Mouse (Mus musculus) testis, postnatal 10 days (tissue): ENCODE results near the gene Pm20d1.

Experiments
- DNase-seq: peaks from one replicate; pipeline ENCODE4 v3.0.0; 2021; ENCODE audit warnings: low spot score

The Pm20d1 gene

GRCm38 (mm10) chr1:131797202-131797909 lies at the start of gene Pm20d1:
TSS of gene Pm20d1 (plus strand) at chr1:131797381.
- peak; percentile 75 for DNase-seq

GRCm38 (mm10) chr1:131747761-131748160 lies 49.4 kb upstream of the Pm20d1 start:
- DNase-seq, result no peak

DNA sequence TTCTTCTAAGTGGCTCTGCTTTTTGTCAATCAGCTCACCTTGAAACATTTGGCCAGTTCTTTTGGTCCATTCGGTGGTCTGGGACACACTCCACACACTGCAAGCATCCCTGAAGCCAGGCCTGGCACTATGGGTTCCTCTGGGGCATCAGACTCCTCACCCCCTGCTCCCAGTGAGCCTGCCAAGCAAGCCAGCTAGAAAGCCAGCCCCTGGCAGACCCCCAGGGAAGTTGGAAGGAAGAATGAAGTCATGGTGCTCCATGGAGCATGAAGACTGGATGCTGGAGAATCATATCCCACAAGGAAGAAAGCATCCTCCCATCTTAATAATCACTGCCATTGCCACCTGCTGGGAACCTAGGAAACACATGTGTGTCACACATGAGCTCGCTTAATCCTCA lies 48.5 kb upstream of the Pm20d1 start:
- no peak for DNase-seq

DNA sequence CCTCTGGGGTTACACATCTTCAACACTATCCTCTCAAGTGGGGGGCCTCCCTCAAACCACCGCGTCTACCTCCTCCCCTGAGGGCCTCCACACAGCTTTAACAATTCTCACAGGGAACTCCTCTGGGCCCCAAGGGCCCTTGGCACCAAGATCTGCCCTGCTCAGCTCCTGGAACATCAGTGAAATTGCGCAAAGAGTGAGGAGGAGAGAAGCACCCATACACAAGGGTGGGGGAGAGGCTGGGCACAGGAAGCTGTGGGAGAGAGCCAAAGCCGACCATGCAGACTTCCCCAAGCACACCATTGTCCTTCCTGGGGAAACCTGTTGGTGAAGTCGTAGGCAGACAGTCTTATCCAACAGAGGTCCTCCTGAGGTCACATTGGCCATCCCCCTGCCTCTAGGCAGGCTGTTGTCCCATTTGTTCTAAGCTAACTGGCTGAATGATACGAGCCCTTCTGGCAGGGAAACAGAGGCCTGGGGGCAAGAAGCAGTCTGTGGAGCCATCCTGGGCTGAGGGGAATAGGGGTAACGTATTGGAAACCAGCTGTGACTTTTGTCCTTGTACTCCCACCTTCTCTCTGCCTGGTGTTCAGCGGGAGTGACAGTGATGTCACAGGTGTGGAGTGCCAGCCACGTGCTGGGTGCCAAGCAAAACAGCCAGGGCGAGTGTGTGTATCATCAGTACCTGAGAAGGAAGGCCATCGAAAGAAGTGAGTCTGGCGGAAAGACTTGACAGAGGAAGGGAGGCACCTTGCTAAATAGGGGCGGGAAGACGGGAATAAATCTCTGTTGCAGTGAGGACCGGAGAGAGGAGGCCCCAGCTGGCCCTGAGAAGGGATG lies 47.3 kb upstream of the Pm20d1 start:
- no peak for DNase-seq

GRCm38 (mm10) chr1:131751181-131751890 lies 45.8 kb upstream of the Pm20d1 start:
- no peak for DNase-seq

GRCm38 (mm10) chr1:131751891-131752311 lies 45.3 kb upstream of the Pm20d1 start:
- DNase-seq, result no peak

DNA sequence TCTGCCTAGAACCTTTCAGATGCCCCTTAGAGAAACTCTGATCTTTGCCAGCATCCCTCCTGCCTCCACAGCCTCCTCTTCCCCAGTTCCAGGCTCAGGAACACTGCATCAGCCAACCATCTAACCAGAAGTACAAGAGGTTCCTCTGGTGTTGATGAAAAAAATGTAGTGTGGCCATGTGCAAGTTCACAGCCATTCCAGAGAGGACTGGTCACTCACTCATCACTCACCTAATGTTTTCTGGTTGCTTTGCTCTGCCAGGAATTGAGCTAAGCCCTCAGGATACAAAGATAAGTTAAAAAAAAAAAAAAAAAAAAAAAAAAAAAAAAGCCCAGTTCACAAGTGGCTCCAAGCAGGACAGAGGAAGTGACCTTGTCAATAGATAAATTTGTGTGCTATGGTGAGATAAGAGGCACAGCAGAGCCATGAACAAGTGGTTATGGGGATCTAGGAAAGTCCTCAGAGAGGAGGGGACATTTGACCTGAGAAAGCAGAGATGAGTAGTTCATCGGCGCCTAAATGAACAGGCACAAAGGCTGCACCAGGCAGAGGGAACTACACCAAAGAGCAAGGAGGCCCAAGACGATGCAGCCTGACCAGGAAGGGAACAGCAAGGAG lies 42.9 kb upstream of the Pm20d1 start:
- DNase-seq, result no peak

GRCm38 (mm10) chr1:131754916-131755315 lies 42.3 kb upstream of the Pm20d1 start:
- DNase-seq, result peak; percentile 69

DNA sequence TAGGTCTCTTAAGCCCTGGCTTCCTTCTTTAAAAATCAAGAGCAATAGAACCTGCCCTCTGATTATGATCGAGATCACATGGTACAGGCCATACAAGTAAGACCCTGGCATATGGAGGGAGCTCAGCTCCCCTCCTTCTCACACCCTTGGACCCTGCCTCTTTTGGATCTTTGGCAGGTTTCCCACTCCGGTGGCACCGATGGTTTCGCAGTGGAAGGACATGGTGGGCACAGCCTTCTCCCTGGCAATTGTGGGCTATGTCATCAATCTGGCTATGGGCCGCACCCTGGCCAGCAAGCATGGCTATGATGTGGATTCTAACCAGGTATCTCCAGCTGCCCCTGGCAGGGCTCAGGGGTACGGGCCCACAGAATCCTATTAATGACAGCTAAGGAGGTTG lies 40.0 kb upstream of the Pm20d1 start:
- no peak for DNase-seq

- peak; percentile 34 for DNase-seq
These were observed 38.4 kb upstream of the Pm20d1 start for GRCm38 (mm10) chr1:131758796-131759195.

- peak; percentile 34 for DNase-seq
These were observed 37.3 kb upstream of the Pm20d1 start for GRCm38 (mm10) chr1:131759667-131760427.

- peak; percentile 30 for DNase-seq
These were observed 36.8 kb upstream of the Pm20d1 start for GRCm38 (mm10) chr1:131760428-131760820.

DNA sequence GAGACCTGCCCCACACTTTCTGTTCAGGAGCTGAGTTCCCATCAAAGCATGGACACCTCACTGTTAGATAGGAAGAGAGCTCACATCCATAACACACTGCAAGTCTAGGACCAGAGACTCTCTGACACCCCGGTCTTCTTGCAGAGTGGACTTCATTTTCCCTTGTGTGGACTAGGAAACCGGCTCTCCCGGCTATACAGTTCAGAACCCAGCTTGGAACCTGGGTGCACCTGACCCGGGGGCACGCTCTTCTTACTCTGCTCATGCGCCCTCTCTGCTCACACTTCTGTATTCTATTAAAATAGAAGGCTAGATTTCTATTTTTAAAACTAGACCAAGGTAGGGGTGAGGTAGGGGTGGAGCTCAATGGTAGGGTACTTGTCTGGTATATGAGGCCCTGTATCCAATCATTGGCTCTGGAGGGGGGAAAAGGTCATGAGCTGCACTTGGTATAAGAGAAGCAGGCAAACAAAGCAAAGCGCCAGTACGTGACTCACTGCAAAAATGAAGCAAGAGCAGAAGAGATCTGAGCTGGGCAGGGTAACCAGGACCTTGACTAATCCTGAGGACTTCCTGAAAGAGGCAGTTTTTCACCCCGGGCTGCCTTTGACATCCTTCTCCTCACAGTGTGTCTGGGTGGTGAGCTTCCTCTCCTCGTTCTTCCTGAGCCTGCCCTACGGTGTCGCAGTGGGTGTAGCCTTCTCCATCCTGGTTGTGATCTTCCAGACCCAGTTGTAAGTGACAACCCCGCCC lies 35.9 kb upstream of the Pm20d1 start:
- peak; percentile 36 for DNase-seq

DNA sequence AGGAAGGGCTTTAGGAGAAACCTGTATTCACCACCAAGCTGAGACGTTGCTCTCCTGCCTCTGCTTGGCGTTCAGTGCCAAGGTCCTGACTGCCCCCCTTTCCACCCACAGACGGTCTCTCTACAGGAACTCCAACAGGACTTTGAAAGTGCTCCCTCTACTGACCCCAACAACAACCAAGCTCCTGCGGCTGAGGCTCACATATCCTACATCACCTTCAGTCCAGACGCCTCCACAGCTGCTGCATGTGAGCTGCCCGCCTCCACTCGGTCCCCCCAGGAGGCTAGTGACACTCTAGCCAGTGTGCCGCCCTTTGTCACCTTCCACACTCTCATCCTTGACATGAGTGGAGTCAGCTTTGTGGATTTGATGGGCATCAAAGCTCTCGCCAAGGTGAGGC lies 33.5 kb upstream of the Pm20d1 start:
- DNase-seq, result peak; percentile 41

DNA sequence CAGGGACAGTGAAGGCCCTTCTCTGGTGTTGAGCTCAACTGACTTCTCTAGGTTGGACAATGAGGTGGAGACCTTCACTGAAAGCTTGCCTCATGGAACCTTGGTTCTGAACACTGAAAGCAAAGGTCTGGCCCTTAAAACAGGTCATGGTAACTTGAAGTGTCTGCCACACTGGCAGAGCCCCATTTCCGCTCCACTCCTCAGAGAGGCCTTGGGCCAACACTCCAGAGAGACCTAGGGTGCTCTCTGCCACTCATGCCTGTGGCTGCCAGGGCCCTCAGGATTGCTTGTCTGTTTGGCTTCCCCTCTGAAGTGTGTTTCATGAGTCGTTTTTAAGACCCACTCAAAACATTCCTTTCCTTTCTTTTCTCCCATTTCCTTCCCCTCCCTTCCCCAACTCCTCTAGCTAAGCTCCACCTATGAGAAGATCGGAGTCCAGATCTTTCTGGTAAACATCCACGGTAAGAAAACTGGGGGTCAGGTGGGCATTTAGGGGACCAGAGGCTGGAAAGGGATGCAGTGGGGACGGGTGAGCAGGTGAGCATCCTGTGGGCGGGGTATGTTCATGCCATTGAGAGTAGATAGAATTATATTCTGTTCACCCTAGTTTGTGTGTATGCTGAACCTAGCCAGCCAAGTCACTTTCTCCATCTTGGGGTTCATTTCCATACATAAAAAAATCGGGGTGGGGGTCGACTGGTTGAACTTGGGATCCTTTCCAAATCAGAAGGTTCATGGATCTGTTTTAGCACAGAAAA lies 32.4 kb upstream of the Pm20d1 start:
- peak; percentile 38 for DNase-seq

DNA sequence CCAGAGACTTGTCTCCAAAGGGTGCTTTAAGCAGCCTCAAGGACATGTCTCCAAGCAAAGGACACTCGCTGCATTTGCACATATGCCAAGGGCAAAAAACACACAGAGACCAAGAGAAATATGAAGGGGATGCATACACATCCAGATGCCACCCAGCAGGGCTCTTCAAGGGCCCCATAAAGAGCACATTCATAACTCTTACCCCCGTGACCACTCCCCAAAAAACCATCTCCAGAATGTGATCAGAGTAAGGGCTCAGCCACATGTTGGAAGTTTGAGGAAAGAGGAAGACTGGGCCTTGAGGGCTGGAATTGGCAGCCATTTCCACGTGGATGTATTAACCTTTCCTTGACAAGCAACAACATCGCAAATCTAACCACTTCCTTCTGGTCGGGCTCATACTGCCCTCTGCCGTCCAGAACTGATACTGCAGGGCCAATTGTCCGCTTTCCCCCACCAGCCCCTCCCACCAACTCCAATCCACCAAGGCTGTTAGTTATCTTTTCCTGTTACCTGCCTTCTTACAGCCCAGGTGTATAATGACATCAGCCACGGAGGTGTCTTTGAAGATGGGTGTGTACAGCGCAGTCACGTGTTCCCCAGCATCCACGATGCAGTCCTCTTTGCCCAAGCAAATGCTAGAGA lies 31.7 kb upstream of the Pm20d1 start:
- peak; percentile 92 for DNase-seq

GRCm38 (mm10) chr1:131769296-131769695 lies 27.9 kb upstream of the Pm20d1 start:
- DNase-seq, result no peak

GRCm38 (mm10) chr1:131770656-131771055 lies 26.5 kb upstream of the Pm20d1 start:
- DNase-seq, result peak; percentile 59

GRCm38 (mm10) chr1:131771440-131771839 lies 25.7 kb upstream of the Pm20d1 start:
- DNase-seq, result no peak
